Mouse (Mus musculus) urinary bladder, postnatal 10 days (tissue): ENCODE results near the gene Tbc1d10c.
A peak's percentile ranks its signal among the peaks of the same experiment; 100 is the strongest.

Experiments used
- DNase-seq: peaks from one replicate; pipeline ENCODE4 v3.0.0; 2022; ENCODE audit warnings: low spot score

Gene Tbc1d10c

DNA sequence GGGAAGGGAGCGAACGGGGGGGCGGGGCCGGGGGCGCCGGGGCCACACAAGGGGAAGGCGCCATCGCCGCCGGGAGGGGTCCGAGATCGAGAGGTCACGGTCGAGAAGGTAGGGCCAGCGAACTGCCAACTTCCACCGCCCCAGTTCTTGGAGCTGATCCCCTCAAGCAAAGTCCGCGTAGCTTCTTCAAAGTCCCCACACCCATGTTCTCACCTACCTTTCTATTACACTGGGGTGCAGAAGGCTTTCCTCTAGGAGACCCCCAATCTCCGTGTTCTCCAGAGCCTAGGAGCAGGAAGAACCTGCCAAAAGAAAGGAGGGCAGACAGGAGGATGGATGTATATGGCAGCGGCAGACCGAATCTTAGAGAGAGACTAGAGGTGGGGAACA, 24.4 kb upstream of the Tbc1d10c start:
- no peak for DNase-seq

- no peak for DNase-seq
Observed at GRCm38 (mm10) chr19:4214771-4215450, 23.8 kb upstream of the Tbc1d10c start.

- no peak for DNase-seq
Observed at GRCm38 (mm10) chr19:4214071-4214770, 23.1 kb upstream of the Tbc1d10c start, which contains the start of the genes Clcf1 and AC109138.7. Clcf1 (plus strand) TSS chr19:4214238. AC109138.7 (plus strand) TSS chr19:4214357.

DNA sequence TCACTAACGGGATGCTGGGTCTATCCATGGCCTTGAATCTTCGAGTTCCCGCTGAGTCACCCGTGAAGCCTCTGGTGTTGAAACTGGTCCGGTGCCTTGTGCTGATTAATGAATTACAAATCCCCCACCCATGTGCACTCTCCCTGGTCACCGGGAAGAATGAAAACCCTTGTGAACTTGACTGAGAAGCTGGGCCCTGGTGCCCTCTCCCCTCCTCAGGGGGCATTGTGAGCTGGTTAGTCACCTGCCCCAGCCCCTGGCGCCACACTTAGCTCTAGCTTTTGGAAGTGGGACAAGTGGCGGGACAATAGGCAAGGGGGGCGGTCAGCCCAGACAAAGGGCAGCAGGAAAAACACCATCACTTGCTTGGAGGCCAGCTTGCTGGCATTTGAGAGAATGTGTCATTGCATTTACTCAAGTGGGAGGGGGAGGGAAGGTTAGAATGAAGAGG, 22.5 kb upstream of the Tbc1d10c start:
- no peak for DNase-seq

DNA sequence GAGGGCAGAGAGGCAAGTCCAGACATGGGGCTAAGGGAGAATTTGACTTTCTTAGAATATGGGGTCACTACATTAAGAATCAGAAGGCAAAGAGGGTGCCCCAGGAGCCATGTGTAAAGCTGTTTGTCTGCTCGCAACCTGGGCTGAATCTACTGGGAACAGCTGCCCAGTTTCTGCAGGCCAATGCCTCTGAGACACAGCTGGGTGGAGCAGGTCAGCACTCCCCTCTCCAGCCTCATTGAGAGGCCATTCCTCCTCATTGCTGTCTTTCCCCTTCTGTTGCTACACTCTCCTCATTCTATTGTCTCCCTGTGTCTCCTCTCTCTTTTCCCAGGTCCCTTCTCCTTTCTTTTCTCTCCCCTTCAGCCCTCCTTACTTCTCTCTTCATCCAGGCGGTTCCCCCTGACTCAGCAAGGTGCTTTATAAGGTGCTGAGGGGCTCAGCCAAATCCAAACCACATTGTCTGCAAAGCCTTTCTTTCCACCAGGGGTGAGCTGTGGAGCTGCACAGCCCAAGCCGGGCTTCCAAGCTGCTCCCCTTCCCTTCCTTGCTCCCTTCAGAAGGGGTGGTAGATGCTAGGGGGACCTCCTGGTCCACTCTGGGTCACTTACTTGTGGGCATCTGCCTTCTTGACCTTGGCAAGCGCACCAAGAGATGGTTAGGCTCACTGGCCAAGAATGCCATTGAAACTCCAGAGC, 21.0 kb upstream of the Tbc1d10c start:
- DNase-seq: no peak

GRCm38 (mm10) chr19:4208563-4208962, 17.5 kb upstream of the Tbc1d10c start:
- DNase-seq: no peak

DNA sequence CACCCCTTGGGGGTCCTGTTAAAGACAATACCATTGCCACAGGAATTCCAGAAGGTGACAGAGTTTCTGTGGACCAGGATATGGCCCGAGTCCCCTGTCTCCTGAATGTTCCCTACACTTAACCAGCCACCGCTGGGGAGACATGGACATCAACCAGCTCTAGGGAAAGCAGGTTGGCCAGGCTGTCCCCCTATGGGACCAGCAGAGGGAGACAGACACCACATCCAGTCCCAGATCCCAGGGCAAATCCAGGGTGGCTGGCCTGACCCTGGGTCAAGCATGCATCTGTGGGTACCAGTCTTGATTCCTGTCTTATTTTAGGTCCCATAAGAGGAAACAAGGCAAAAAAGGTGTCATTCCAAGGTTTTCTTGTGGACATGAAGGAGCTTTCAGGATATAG, 15.9 kb upstream of the Tbc1d10c start:
- no peak for DNase-seq

DNA sequence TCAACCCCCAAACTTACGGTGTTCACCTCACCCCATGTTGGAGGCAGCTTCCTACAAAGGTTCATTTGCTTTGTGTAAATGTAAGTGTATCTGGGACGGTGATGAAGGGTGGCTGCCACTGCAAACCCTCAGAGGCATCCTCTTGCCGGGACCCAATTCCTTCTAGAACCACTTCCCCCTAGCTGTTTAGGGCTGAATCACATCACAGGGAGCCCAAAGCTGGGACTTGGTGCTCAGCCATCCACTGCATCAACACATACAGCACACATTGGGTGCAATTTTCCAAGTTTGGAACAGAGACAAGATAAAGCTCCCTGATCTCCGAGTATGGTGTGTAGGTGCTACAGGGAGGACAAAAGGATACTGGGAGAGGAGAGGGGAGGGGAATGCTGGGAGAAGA, 13.8 kb upstream of the Tbc1d10c start:
- no peak for DNase-seq

GRCm38 (mm10) chr19:4203604-4204326, 12.7 kb upstream of the Tbc1d10c start:
- no peak for DNase-seq

DNA sequence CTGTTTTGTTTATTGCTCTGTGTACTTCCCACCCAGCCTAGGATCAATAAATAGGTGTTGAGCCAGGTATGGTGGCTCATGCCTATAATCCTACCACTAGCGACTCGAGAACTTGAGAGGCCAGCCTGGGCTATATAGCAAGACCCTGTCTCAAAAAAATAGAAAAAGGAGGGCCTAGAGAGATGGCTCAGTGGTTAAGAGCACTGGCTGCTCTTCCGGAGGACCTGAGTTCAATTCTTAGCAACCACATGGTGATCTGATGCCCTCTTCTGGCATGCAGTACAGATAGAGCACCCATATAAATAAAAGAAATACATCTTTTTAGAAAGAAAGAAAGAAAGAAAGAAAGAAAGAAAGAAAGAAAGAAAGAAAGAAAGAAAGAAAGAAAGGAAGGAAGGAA, 12.1 kb upstream of the Tbc1d10c start:
- no peak for DNase-seq

DNA sequence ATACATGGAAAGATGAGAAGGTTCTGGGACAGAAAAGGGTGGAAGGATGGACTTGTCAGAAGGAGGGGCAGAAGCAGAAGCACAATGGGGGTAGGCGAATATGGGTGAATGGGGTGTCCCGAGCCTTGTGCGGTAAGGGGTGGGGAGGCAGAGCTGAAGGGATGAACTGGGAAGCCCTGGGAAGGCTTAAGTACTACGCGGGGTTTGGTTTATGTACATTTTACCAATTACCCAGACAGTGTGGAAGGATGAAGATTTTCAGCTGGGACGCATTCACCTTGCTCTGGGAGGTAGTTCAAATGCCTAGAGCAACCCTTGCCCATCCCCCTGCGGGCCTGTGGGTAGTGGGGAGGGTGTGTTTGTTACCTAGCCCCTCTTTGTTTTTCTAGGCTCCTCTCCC, 11.1 kb upstream of the Tbc1d10c start:
- DNase-seq: no peak

DNA sequence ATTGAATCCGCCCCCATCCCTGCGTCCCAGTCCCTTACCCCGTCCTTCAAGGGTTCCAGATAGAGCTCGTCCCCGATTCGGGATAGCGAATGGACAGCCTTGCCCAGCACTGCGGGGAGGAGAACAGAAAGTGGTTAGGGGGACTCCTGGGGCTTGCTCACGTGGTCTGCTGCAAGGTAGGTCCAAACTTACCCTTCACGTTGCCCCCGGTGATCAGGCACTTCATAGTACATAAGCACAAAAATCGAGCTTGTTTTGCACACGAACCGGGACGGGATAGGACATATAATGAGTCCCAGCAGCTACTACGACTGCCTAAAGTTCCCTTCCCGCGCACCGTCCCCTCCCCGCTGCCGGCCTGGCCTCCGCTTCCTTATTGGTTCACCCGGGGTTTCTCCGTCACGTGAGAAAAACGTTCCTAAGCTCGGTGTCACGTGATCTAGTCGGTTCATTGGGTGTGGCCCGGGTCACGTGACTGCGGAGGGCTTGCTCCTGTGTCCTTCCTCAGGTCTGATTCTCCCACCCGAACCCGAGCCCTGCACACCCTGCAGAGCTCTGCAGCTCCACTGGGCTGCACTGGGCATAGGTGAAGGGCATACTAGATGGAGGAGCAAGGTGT, 10.3 kb upstream of the Tbc1d10c start, which contains the start of gene Rad9a:
Gene Rad9a, minus strand, starts transcription at position 372 of the 619 bp plus-strand sequence.
- peak; percentile 81 for DNase-seq

DNA sequence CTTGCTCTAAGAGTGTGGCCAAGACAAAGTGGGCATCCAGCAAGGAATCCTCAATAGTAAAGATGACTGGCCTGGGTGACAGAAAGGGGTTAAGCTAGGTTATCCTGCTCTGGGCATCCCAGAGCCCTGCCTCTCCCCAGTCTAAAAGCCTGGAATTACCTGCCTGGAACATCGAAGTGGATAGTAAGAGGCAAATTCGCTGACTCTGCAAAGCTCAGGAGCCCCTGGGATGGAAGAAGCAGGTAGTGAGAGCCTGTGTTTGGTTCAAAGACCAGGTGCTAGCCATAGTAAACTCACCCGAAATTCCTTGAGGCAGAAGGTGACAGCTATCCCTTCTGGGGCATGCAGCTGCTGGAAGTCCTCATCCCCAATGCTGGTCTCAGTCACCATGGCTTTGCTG, 6.1 kb upstream of the Tbc1d10c start:
- DNase-seq: no peak

DNA sequence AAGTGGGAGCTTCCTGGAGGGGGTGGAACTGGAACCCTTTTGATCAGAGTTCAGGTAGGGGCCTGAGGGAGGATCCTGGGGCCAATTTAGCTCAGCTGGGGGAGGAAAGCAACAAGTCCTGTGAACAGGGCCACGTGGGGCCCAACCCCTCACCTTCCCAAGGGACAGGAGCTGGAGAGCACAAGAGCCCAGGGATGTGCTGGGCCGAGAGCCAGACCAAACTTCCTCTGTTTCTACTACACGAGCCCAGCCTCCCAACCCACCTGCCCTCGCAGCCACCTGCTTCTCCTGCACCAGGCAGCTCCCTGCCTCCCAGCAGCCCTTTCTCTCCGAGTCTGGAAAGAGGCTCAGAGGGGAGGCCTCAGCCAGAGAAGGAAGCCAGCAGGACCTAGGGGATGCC, 5.5 kb upstream of the Tbc1d10c start:
- DNase-seq: no peak

GRCm38 (mm10) chr19:4196048-4196447, 5.0 kb upstream of the Tbc1d10c start:
- no peak for DNase-seq

DNA sequence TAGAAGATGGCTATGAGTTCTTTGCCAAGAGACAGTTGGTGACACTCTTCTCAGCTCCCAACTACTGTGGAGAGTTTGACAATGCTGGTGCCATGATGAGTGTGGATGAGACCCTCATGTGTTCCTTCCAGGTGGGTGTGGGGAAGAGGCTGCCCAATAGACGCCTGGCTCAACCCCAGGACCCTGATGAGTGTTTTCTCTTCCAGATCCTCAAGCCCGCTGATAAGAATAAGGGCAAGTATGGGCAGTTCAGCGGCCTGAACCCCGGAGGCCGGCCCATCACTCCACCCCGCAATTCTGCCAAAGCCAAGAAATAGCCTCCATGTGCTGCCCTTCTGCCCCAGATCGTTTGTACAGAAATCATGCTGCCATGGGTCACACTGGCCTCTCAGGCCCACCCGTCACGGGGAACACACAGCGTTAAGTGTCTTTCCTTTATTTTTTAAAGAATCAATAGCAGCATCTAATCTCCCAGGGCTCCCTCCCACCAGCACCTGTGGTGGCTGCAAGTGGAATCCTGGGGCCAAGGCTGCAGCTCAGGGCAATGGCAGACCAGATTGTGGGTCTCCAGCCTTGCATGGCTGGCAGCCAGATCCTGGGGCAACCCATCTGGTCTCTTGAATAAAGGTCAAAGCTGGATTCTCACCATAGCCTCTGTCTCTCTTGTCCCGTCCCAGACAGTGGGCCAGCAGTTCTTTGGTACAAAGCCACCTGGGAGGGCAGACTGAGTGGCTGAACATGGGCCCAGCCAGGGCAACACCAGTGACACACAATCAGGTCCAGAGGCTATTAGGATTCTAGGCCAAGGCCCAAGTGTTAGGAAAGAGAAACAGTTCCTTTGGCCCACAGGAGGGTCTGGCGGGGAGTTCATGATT, 3.9 kb upstream of the Tbc1d10c start:
- DNase-seq: no peak

DNA sequence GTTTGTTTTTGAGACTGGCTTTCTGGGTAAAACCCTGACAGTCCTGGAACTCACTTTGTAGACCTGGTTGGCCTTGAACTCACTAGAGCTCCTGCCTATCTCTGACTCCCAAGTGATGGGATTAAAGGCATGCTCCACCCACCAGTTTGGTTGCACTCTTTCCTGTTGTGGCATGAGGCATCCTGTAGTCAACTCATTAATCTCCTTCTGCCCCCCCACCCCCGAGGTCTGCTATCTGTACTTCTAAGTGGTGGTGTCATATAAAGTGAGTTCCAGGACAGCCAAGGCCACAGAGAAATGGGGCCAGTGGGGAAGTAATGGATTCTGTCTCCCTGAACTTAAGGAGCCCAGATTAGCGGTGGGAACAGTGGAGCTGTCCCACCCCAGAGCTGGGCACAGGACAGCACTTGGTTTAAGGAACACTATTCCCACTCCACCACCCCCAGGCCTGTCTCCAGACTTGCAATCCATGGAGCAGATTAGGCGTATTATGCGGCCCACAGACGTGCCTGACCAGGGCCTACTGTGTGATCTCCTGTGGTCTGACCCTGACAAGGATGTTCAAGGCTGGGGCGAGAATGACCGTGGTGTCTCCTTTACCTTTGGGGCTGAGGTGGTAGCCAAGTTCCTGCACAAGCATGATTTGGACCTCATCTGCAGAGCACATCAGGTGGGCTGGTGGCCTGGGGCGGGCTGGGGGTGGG, 3.1 kb upstream of the Tbc1d10c start:
- no peak for DNase-seq

DNA sequence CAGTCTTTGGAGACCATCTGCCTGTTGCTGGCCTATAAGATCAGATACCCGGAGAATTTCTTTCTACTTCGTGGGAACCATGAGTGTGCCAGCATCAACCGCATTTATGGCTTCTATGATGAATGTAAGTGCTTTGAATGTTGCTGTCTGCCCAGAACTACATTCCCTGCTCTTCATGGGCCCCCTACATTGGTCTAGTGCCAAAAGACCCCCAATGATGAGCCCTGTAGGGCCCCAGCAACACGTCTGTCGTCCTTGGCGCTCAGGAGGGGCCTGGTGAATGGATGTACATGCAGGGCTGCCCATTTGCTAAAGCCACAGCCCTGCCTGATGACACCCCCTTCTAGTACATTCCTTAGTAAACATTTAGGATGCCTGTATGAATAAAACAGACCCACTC, 2.0 kb upstream of the Tbc1d10c start:
- DNase-seq: no peak

- no peak for DNase-seq
Observed at GRCm38 (mm10) chr19:4192251-4192985, 1.3 kb upstream of the Tbc1d10c start.
